Mouse (Mus musculus) neural tube, embryonic 10.5 days (tissue): ENCODE results near the gene Lmbr1l.

ENCODE experiments used
- DNase-seq: peaks from one replicate; pipeline ENCODE4 v3.0.0-alpha.2; 2017; ENCODE audit warnings: low spot score; ENCODE audit errors: extremely low spot score

The Lmbr1l gene

GRCm38 (mm10) chr15:98895635-98896589 lies 22.1 kb downstream of the Lmbr1l start:
- no peak for DNase-seq

- peak; percentile 68 for DNase-seq
Observed at GRCm38 (mm10) chr15:98894746-98895634, 23.0 kb downstream of the Lmbr1l start.

- peak; percentile 67 for DNase-seq
Observed at GRCm38 (mm10) chr15:98893940-98894745, 23.9 kb downstream of the Lmbr1l start, which contains the start of gene Rhebl1. Gene Rhebl1, minus strand, starts transcription at chr15:98894540.

GRCm38 (mm10) chr15:98893036-98893435 lies 25.0 kb downstream of the Lmbr1l start:
- DNase-seq: no peak

- peak; percentile 42 for DNase-seq
Observed at GRCm38 (mm10) chr15:98891907-98892606, 26.0 kb downstream of the Lmbr1l start.

GRCm38 (mm10) chr15:98891198-98891742 lies 26.8 kb downstream of the Lmbr1l start:
- no peak for DNase-seq

- DNase-seq: no peak
Observed at GRCm38 (mm10) chr15:98887526-98887925, 30.5 kb downstream of the Lmbr1l start.

- no peak for DNase-seq
Observed at GRCm38 (mm10) chr15:98886667-98887387, 31.2 kb downstream of the Lmbr1l start.

GRCm38 (mm10) chr15:98884106-98884505 lies 33.9 kb downstream of the Lmbr1l start:
- DNase-seq: no peak

GRCm38 (mm10) chr15:98883661-98884060 lies 34.4 kb downstream of the Lmbr1l start:
- no peak for DNase-seq

GRCm38 (mm10) chr15:98881656-98882008 lies 36.4 kb downstream of the Lmbr1l start:
- no peak for DNase-seq

GRCm38 (mm10) chr15:98880978-98881655 lies 36.9 kb downstream of the Lmbr1l start:
- DNase-seq: peak; percentile 94

GRCm38 (mm10) chr15:98877331-98877730 lies 40.7 kb downstream of the Lmbr1l start:
- DNase-seq: peak; percentile 54

- DNase-seq: peak; percentile 97
Observed at GRCm38 (mm10) chr15:98871916-98872888, 45.8 kb downstream of the Lmbr1l start.

- DNase-seq: no peak
Observed at GRCm38 (mm10) chr15:98871070-98871915, 46.7 kb downstream of the Lmbr1l start, which contains the start of gene Kmt2d. Gene Kmt2d, minus strand, starts transcription at chr15:98871204.

- DNase-seq: peak; percentile 45
Observed at GRCm38 (mm10) chr15:98870179-98871069, 47.6 kb downstream of the Lmbr1l start.
